Mouse (Mus musculus): ENCODE measurements at regions not wholly inside any gene's neighbourhood (a gene's known extent, or its start where the extent isn't known, plus 50 kb on each side); places are given as distances from the start of the nearest gene placed in this dataset.

DNA sequence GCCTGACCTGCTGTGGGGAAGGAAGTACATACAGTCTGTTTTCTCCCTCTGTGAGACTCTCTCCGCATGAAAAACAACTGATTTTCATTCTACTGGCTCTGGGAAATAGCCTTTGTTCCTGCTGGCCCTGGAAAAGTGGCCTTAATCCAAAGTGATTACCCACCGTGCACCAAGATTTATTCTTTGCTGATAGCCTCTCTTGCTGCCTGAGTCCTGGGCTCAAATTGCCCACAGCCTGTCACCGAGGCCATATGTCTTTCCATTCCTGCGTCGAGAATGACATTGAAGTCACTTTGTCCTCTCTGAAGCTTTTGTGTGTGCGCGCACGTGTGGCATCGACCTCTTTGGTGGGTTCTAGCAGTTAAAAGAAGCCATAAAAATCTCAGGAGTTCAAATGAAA is 197.3 kb downstream of the Eipr1 start:
- TF ChIP-seq CTCF (IDR thresholded peaks at IDR 0.05; ENCODE audit: borderline replicate concordance, control insufficient read depth, extremely low read depth, insufficient read depth, low read length, poor library complexity) (no peak), POLR2A (IDR thresholded peaks at IDR 0.05; ENCODE audit: control insufficient read depth, extremely low read depth, insufficient read depth, low read length, poor library complexity) (no peak)

Measured in thymus, adult 2 months (tissue).